Mouse (Mus musculus): ENCODE measurements around the gene Lrmda. TPM values are rescaled to one million over a fixed set of nuclear protein-coding genes. Genes with fewer than 3 reads are reported as not detected.
A peak's percentile ranks its signal among the peaks of the same experiment; 100 is the strongest.

Gene Lrmda
- polyA plus RNA-seq, 1 experiment = 0.14 TPM

DNA sequence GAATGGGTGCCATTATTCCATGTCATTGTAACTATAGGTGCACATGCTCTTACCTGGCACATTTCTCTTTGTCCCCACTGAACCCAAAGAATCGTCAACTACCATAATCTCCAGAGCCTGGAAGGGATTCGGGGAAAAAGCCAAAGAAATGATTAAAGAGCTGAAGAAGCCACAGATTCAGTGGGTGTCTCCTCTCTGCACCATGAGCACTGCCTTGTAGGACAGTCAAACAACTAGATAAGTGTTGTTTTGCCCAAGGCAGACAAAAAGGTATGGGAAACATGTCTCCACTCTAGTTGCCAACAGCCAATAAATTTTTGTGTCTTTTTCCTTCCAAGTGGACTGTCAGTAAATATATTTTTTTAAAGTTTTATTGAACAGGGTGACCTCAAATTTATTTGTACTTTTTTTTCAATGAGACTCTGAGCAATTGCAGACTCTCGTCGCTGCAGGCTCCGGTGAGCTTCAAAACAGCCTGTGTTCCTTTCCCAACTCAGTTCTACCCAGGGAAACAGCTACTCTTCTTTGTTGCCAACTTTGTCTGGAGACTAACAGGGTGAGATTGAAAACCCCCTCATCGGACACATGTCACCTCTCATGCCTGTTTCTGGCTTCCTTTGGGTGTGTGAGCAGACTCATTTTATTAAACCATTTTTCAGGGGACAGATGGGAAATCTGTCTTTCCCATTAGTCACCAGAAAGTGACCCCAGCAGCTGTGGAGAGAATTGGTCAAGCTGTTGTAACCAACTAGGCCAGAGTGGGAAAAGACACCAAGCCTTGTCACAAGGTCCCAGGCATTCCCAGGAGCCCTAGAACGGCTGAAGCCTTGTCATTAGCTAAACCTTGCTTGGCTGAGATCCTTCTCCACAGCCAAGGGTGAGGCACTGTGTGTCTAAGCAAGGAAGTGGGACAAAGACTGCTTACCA lies 886.5 kb downstream of the Lrmda start:
- DNase-seq (ENCODE audit: extremely low spot score in 1 of 2, low spot score in 1 of 2) = no peak

DNA sequence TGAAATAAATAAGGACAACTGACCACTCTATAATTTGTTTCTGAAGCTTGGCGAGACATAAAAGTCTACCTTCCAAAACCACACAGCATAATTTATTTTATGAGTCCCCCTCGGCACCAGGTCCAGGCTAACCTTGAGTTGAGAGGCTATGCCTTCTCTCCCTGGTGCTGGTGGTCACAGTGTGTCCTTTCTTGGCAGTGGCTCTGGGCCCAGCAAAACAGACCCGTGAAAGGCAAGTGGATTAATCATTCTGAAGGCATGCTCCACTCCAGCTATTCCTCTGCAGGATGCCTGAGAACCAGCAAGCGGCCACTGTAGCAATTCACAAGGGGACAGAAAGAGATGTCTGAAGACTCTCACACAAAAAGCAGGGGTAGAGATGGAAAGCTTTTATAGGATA lies 887.2 kb downstream of the Lrmda start:
- DNase-seq (ENCODE audit: extremely low spot score in 1 of 2, low spot score in 1 of 2) = peak in 1 of 2 experiments; percentile 17

DNA sequence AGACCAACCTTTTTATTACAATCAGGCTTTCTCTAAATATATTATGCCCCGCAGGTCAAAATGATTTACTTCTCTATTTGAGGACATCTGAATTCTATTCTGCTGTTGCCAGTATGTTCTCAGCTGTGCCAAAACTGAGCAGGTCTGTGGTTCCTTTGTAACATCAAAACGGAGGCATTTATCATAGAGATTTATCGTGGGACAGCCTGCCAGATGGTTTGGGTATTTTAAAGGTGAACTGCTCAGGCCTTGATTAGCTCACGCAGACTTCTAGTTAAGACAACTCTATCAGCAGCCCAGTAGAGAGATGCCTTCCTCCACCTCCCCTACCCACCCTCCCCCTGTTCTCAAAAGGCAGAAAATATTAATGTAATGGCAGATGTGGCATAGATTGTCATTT lies 887.7 kb downstream of the Lrmda start:
- no peak for DNase-seq (ENCODE audit: extremely low spot score in 1 of 2, low spot score in 1 of 2)

DNA sequence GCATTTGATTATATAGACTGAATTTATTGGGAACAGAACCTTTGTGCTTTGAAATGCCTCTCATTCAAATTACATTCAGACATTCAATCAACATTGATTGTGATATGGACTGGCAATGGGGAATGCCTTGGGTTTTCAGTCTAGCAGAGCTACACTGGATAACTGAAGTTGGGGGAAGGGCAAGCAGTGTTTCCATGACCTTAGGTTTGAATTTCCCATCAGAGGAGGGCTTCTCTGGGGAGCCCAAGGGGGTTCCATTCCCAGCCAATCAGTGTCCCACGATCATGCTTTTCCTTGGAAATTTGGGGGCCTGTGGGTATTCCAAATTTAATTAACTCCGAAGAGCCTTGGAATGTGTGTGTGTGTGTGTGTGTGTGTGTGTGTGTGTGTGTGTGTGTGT lies 888.5 kb downstream of the Lrmda start:
- no peak for DNase-seq (ENCODE audit: extremely low spot score in 1 of 2, low spot score in 1 of 2)

DNA sequence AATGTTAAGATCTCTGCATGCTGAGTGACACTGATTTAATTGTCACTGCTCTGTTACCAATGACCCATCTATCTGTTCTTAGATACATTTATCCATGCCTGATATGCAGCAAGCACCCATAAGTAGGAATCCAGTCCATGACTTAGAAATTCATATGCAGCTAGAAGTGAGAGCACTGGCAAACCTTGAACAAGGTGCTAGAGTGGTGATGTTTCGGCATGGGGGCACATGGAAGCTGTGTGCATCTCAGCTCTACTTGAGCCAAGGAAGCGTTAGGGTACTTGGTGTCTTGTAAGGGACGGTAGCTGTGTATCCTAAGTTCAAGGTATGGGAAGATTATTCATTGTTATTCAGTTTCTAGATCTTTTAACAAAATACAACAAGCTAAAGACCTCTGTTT lies 896.0 kb downstream of the Lrmda start:
- DNase-seq (ENCODE audit: extremely low spot score in 1 of 2, low spot score in 1 of 2) = no peak

DNA sequence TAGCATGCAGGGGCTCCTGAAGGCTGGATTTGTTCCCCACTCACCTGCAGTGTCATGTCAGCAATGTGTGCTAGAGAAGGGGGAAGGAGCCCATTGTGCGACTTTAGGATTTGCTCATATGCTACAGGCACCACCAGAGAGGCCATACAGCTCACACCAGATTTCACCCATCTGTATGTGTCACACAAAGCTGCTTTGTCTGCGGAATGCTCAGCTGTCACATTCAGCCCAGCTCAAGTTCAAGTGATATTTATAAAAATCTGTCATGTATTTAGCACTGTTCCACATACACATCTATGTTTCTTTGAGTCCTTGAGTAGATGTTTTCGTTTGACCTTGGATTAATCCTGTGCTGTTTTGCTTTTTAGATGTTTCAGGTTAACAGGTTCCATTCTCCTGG lies 899.0 kb downstream of the Lrmda start:
- DNase-seq (ENCODE audit: extremely low spot score in 1 of 2, low spot score in 1 of 2) = no peak

DNA sequence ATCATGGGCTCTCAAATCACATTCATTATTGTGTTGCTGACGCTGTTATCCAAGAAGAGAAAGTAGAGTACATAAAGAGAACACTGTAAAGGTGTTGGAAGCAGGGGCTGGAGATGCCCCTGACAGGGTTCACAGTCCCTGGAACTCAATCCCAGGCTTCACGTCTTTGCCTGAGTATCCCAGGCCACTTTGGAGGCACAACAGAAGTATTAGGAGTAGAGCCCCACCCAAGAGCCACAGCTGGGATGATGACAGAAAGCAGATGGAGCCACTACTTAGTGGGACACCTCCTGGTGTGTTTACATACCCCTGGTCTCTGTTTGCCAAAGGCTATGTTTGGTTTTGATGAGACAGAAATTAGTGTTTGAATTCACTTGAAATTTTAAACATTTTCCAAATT lies 899.4 kb downstream of the Lrmda start:
- no peak for DNase-seq (ENCODE audit: extremely low spot score in 1 of 2, low spot score in 1 of 2)

DNA sequence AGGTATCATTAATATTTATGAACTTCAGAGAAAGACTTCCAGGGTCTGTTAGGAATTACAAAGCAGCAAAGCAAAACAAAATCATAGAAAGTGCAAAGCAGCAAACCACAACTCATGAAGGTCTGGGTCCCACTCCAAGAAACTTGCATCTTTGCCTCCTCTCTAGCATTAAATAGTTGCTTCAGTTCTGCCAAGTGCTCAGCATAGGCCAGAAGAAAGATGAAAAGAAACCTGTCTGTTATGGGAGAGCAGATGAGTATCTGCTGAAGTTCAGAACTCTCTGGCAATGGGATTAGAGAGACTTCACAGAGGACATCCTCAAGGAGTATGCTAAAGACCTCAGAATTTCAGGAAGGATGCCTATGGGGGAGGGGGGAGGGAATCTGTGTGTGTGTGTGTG lies 901.6 kb downstream of the Lrmda start:
- DNase-seq (ENCODE audit: extremely low spot score in 1 of 2, low spot score in 1 of 2) = no peak

DNA sequence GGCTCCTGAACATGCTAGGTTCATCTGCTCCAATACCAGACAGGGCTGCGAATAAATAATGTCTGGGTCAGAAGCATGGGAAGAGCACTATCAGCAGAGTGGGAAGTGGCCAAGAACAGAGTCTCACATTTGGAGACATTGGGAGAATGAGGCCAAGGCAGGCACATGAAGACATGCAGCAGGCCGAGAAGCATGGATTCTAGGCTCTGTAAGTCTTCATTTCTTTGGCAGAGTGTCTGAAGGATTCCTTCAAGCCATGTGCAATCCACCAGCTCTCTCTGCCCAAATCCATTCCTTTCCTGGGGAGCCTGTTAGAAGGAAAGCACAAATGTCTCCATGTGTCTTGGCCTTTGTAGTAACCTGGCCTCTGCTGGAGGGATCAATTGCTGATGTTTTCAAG lies 902.3 kb downstream of the Lrmda start:
- DNase-seq (ENCODE audit: extremely low spot score in 1 of 2, low spot score in 1 of 2) = no peak

DNA sequence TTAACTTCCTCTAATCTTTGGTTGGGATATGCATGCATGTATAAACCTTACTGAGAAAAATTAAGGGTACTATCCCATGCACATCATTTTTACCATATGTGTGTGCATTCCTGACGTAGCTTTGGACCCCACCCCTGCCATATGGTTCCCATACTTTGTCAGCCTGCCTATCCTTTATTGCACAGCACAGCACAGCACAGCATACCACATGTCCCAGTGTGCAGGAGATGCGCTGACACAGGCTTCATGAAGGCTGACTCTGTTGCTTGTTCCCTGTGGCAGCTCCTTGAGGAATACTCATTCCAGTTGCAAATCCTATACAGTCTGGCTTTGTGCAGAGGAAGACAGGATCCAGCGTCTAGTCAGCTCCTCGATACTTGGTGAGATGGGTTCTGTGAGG lies 903.1 kb downstream of the Lrmda start:
- DNase-seq (ENCODE audit: extremely low spot score in 1 of 2, low spot score in 1 of 2) = no peak

DNA sequence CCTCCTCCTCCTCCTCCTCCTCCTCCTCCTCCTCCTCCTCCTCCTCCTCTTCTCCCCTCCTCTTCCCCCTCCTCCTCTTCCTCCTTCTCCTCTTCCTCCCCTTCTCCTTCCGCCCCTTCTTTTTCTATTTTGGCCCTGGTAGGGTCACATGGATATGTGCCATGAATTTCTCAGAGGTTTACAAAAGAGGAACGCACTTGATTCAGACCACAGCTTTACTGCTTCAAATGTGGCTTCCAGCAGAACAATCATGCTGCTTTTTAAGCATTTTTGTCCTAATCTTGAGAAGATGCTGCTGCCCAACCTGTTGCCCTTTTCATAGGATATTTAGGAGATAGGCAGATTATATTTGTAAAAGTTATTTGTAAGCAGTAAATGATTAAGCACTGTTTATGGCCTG lies 903.7 kb downstream of the Lrmda start:
- DNase-seq (ENCODE audit: extremely low spot score in 1 of 2, low spot score in 1 of 2) = no peak

DNA sequence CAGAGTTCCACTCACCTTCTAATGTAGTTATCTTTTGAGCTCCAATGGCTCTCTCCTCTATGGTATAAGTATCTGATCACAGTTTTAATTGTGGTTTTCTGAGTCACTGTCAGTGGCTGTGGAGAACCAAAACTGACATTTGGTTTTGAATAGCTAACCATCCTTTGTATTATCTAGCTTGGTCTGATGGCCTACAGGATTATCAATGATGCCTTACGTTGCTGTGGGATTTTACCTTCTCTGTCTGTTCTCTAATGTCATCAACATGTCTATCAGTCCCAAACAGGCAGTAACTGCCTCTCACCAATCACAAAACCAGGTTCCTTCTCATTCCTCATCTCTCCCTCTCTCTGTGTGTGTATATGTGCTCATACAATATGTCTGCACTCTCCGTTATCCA lies 908.8 kb downstream of the Lrmda start:
- no peak for DNase-seq (ENCODE audit: extremely low spot score in 1 of 2, low spot score in 1 of 2)

DNA sequence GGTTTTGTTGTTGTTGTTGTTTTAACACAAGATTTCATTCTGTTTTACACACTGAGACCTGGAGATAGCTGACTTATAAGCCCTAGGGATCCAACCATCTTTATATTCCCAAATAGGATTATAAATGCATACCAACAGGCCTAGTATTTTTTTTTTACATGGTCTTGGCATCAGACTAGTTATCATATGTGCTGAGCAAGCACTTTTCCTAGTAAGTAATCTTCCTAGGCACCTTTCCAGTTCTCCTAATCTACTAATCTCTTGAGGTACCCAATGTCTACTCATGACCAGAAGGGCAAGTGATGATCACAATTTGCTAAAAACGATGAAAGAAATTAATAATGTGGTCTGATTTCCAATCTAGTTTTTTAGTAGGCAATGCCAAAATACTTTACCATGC lies 909.2 kb downstream of the Lrmda start:
- no peak for DNase-seq (ENCODE audit: extremely low spot score in 1 of 2, low spot score in 1 of 2)

DNA sequence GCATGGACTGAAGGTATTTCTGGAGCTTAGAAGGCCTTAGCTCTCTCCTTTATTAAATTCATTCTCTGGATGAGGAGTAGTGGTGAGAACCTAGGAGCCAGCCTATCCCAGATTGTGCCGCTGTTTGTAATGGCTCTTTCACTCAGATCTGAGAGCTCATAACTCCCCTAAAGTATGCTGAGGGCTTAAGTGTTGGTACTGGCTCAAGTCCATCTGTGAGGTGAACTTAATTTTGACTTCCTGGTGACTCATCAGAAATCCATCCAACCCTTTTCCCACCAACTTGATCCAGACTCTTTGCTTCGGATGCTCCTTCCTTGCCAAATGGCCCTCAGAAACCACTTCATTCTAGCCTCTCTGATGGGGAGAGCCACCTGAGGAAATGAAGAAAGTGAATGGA lies 910.1 kb downstream of the Lrmda start:
- no peak for DNase-seq (ENCODE audit: extremely low spot score in 1 of 2, low spot score in 1 of 2)

DNA sequence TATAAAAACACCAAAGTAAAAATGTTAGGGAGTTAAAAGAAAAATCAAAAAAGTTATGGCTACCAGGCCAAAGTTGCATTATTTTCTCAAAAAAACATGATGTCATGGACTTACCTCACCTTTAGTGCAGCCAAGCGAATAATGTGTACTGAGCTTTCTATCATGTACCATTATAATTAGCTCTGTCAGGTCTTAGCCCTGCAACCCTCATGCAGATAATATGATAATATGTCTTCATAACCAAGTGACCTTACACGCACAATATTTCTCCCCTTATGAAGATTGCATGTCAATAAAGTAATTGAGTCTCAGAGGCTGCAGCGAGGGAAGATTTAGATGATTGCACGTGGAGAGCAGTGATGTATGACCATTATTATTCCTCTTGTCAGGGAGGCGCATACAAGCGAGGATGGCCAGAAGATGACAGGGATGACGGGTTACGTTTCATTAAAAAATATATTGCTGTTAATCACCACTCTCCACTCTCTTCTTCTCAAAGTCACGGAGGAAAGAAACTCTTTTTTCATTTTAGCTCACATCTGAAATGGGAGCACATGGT lies 911.1 kb downstream of the Lrmda start:
- no peak for DNase-seq (ENCODE audit: extremely low spot score in 1 of 2, low spot score in 1 of 2)

DNA sequence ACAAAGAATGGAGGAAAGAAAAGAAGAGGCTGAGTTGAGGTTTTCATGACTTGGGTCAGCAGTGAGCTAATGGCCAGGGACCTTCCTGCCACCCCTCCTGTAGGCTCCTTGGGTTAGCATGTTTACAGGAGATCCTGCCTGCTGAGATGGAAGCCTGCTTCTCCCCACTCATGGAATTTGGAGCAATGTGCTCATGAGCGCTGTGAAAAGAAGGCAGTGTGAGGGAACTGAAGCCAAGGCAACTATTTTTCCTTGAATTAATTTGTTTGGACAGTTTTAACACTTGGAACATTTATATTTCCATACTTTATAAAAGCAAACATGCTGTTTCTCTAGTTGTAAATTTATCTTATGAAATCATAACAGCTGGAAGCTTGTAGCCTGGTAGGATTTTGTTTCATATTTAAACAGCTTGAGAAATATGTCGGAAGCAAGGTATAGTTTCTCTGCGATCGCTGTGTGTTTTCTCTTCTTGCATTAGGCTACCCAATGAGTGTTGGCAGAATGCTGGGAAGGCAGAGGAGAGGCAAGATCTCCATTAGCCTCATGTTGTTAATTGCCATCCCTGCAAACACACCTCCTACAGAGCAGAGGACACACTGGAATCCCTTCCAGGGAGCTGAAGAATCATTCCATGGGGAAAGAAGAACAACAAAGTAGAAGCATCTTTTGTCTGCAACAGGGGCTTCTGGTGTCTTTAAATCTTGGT lies 911.8 kb downstream of the Lrmda start:
- DNase-seq (ENCODE audit: extremely low spot score in 1 of 2, low spot score in 1 of 2) = no peak

DNA sequence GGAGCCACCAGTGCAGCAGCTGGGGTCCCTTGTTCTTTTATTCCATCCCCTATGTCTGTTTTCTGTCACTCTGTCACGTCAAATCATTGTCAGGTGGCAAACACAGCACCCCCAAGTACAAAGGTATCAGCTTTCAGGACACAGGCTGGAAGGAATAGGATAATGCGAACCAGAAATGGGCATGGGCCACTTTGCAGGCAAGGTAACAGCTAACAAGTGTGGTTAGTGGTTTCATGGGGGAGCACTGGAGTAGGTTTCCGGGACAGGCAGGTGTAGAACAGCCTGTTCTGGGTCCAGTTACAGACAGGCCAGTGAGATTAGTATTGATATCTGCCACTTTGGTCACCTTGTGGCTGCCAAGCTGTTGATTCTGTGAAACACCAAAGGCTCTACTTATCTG lies 917.2 kb downstream of the Lrmda start:
- no peak for DNase-seq (ENCODE audit: extremely low spot score in 1 of 2, low spot score in 1 of 2)

DNA sequence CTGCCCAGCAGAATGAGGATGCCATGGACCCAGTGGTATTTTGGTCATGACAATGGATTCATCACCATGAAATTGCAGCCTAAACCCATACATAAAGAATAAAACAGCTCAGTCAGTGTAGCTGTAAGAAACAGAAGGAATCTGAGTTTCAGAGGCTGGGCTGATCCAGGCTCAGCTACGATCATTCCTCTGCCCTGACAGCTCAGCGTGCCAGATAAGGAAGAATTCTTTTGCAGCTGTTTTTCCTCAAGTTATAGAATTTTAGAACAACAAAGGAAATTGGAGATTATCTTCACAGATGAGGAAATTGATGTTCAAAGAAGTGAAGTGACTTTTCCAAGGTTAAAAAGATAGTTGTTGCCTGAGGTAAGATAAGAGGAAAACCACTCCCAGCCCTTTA lies 921.1 kb downstream of the Lrmda start:
- no peak for DNase-seq (ENCODE audit: extremely low spot score in 1 of 2, low spot score in 1 of 2)

DNA sequence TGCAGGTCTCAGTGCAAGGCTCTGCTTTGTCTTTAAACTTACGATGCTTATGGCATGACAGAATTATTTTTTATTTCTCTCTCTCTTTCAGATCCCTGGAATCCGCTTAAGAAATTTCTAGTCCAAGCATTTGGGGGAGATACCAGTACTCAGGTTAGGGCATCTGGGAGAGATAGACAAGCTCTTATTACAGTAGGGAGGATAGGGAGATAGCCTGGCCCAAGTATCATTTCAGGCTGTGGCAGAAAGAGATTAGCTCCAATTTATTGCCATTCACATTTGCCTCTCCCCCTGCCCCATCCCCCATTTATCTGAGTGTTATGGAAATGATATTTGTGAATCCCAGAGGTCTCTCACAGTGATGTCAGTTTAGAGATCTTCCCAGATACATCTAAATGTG lies 923.1 kb downstream of the Lrmda start:
- DNase-seq (ENCODE audit: extremely low spot score in 1 of 2, low spot score in 1 of 2) = no peak

DNA sequence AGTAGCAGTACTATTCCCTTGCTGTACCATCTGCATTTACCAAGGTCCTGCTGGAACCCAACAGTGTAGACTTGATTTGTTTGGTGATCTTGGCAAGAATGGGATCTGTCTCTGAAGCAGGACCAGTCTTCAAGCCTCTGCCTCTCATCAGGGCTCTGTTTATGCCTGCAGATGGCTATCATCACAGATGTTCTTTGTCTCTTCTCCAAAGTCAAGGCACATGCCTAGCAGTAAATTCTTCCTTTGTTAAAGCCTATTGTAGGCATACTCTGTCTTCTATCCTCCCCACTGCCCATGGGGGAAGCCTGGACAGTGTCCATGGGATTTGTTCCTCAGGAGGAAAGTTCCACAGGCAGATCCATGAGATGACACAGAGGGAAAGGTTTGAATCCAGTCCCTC lies 930.0 kb downstream of the Lrmda start:
- peak in 1 of 2 experiments; percentile 2 for DNase-seq (ENCODE audit: extremely low spot score in 1 of 2, low spot score in 1 of 2)

DNA sequence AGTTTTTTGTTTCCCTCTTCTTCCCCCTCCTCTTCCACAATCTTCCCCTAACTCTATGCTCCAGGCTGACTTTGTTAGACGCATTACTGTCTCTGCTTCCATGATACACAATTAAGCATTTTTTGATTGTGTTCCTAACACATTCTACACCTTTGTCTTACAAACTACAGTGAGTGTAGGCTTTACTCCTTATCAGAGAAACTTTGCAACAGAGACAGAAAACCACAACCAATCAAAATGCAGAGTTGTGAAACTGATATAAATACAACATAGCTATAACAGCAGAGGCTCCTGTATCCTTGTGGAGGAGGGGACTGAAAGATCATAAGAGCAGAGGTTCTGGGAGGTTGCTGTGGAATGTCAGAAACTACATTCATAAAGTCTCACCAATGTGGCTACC lies 933.5 kb downstream of the Lrmda start:
- no peak for DNase-seq (ENCODE audit: extremely low spot score in 1 of 2, low spot score in 1 of 2)

DNA sequence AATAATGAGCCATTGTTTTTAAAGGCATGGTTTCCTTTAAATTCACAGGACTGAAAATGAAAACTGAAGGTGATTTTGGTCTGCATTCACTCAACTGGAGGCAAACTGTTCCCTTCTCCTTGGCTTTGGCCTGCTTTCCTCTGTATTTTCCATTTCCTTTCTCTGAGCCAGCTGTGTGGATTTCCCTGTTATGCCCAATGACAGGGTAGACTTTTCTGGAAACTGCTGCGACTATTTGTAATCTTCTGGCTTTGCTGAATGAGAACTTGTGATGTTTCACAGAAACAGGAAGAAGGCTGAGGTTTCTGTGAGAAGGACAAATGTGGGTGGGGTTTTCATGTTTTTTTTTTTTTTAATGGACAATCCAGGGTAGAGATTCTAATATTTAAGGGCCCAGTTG lies 940.7 kb downstream of the Lrmda start:
- DNase-seq (ENCODE audit: extremely low spot score in 1 of 2, low spot score in 1 of 2) = no peak

Data from frontal cortex, adult 2 months (tissue).